Mouse (Mus musculus): ENCODE data around the gene Ripply2. TPM values are rescaled to one million over a fixed set of nuclear protein-coding genes. Genes with fewer than 3 reads are reported as not detected.

Gene Ripply2
- polyA plus RNA-seq, 1 experiment: not detected

GRCm38 (mm10) chr9:86986703-86987296 lies 28.5 kb upstream of the Ripply2 start:
- no peaks in the 10 kb centered on the region for H3K4me1 ChIP-seq (ENCODE audit: control insufficient read depth, insufficient read depth, low read length)
- no peak overlapping the region for H3K4me3 ChIP-seq (ENCODE audit: insufficient read depth, low read length)
- no peak overlapping the region for H3K27ac ChIP-seq (ENCODE audit: insufficient read depth, low read length)
- TF ChIP-seq POLR2A (IDR thresholded peaks at IDR 0.05; ENCODE audit: low read depth, low read length) (no peak), CTCF (IDR thresholded peaks at IDR 0.05; ENCODE audit: borderline replicate concordance, insufficient read depth, low read length) (no peak)

- Histone ChIP-seq H3K4me3 (ENCODE audit: insufficient read depth, low read length) (no peak overlapping the region), H3K4me1 (ENCODE audit: control insufficient read depth, insufficient read depth, low read length) (no peaks in the 10 kb centered on the region), H3K27ac (ENCODE audit: insufficient read depth, low read length) (no peak overlapping the region)
- TF ChIP-seq POLR2A (IDR thresholded peaks at IDR 0.05; ENCODE audit: low read depth, low read length) (no peak), CTCF (IDR thresholded peaks at IDR 0.05; ENCODE audit: borderline replicate concordance, insufficient read depth, low read length) (no peak)
Measured at GRCm38 (mm10) chr9:86989822-86990221, 25.5 kb upstream of the Ripply2 start.

GRCm38 (mm10) chr9:86991758-86992157 lies 23.6 kb upstream of the Ripply2 start:
- no peak overlapping the region for H3K27ac ChIP-seq (ENCODE audit: insufficient read depth, low read length)
- H3K4me1 ChIP-seq (ENCODE audit: control insufficient read depth, insufficient read depth, low read length): no peaks in the 10 kb centered on the region
- TF ChIP-seq POLR2A (IDR thresholded peaks at IDR 0.05; ENCODE audit: low read depth, low read length): no peak
- no peak for TF ChIP-seq CTCF (IDR thresholded peaks at IDR 0.05; ENCODE audit: borderline replicate concordance, insufficient read depth, low read length)
- H3K4me3 ChIP-seq (ENCODE audit: insufficient read depth, low read length): no peak overlapping the region

DNA sequence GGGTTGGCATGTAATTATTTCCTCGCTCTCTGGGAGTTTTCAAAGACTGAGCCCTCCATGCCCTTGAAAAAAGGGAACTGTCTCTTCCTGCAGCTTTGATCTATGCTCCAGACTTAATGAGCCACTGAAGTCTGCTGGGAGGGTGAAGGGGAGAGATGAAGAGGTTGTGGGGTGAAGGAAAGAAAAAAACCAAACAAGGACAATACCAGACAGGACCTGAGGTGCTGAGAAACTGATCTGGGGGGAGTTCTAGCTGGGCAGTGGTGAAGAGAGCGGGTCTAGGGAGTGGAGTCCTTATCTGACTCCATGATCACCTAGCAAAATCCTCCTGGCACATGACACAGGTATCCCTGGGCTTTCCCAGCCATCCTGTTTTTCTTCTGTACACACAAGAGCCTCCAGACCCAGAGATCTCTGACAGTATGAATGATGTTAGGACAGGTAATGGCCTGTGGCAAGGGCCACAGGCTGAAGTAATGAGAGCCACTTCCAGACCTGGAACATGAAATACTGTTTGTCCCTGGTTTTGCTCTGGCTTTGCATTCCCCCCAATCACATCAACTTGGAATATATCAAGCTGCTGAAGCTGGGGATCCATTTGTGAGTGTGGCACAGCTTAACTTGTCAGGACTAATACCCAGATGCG lies 18.2 kb upstream of the Ripply2 start:
- Histone ChIP-seq H3K4me3 (ENCODE audit: insufficient read depth, low read length) (no peak overlapping the region), H3K27ac (ENCODE audit: insufficient read depth, low read length) (no peak overlapping the region), H3K4me1 (ENCODE audit: control insufficient read depth, insufficient read depth, low read length) (no peaks in the 10 kb centered on the region)
- TF ChIP-seq POLR2A (IDR thresholded peaks at IDR 0.05; ENCODE audit: low read depth, low read length) (no peak), CTCF (IDR thresholded peaks at IDR 0.05; ENCODE audit: borderline replicate concordance, insufficient read depth, low read length) (no peak)

DNA sequence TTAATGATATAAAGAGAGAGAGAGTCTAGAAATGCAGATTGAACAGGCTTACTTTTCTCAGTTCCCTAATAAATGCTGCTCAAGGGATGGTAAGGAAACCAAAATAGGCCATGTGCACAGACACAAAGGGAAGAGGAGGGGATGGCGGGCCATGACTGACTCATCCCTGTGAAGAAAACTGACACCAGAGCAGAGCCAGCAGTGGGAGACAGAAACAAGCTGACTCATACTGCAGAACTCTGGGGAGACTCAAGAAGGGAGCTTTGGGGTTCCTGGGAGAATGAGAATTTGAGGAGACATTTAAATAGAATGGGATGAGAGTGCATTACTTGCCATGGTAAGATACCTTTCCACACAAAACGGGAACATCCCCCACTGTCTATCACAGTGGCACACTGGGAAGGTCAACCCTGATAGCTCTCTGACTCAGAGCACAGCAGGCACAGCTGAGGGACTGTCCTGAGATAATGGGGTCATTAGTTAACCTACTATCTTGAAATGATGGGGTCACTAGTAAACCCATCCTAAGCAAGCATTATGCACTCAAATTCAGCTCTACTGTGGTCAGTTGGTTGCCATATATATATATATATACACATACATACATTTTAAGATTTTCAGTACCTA lies 15.3 kb upstream of the Ripply2 start:
- Histone ChIP-seq H3K4me3 (ENCODE audit: insufficient read depth, low read length) (no peak overlapping the region), H3K27ac (ENCODE audit: insufficient read depth, low read length) (peak overlapping the region; percentile 34; the same call in 1 of the 2 replicates), H3K4me1 (ENCODE audit: control insufficient read depth, insufficient read depth, low read length) (no peaks in the 10 kb centered on the region)
- TF ChIP-seq POLR2A (IDR thresholded peaks at IDR 0.05; ENCODE audit: low read depth, low read length) (no peak), CTCF (IDR thresholded peaks at IDR 0.05; ENCODE audit: borderline replicate concordance, insufficient read depth, low read length) (no peak)

- no peak for TF ChIP-seq POLR2A (IDR thresholded peaks at IDR 0.05; ENCODE audit: low read depth, low read length)
- no peak for TF ChIP-seq CTCF (IDR thresholded peaks at IDR 0.05; ENCODE audit: borderline replicate concordance, insufficient read depth, low read length)
- no peak overlapping the region for H3K27ac ChIP-seq (ENCODE audit: insufficient read depth, low read length)
- no peak overlapping the region for H3K4me3 ChIP-seq (ENCODE audit: insufficient read depth, low read length)
- no peaks in the 10 kb centered on the region; the same call in 1 of the 2 replicates for H3K4me1 ChIP-seq (ENCODE audit: control insufficient read depth, insufficient read depth, low read length)
Measured at GRCm38 (mm10) chr9:87004701-87005434, 10.5 kb upstream of the Ripply2 start.

DNA sequence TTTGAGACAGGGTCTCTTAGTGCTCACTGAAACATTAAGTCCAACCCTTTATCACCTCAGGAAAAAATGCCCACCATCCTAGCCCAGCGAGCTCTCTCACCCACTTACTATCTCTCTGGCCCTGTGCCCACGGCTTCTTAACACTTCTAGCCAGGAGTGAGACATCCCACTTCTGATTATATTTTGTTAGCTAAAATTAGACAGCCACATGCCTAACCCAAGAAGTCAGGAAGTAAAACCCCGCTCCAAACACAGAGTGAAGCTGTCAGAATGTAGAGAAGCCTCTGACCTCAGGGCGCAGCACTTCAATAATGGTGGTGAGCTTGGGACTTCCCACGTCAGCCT lies 9.9 kb upstream of the Ripply2 start:
- TF ChIP-seq CTCF (IDR thresholded peaks at IDR 0.05; ENCODE audit: borderline replicate concordance, insufficient read depth, low read length): no peak
- TF ChIP-seq POLR2A (IDR thresholded peaks at IDR 0.05; ENCODE audit: low read depth, low read length): no peak
- no peak overlapping the region for H3K27ac ChIP-seq (ENCODE audit: insufficient read depth, low read length)
- no peak overlapping the region for H3K4me3 ChIP-seq (ENCODE audit: insufficient read depth, low read length)
- H3K4me1 ChIP-seq (ENCODE audit: control insufficient read depth, insufficient read depth, low read length): no peaks in the 10 kb centered on the region; the same call in 1 of the 2 replicates

DNA sequence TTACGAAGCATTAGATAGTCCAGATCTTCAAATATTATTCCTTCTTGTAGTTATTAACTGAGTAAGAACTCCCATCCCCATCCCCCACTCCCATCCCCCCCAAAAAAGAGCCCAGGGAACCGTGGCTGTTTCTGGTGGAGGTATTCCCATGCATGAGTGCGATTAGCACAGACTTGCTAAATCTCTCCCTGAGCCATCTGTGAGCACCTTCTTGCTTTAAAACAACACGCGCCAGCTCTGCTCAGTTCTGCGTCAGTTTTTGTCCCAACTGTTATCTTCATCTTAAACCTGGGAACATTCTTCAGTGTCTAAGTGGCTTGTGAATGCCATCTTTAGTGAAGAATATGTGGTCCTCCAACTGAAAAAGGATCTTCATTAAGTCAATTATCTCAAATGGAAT lies 6.8 kb upstream of the Ripply2 start:
- no peaks in the 10 kb centered on the region; the same call in 1 of the 2 replicates for H3K4me1 ChIP-seq (ENCODE audit: control insufficient read depth, insufficient read depth, low read length)
- no peak overlapping the region for H3K4me3 ChIP-seq (ENCODE audit: insufficient read depth, low read length)
- TF ChIP-seq CTCF (IDR thresholded peaks at IDR 0.05; ENCODE audit: borderline replicate concordance, insufficient read depth, low read length) (no peak), POLR2A (IDR thresholded peaks at IDR 0.05; ENCODE audit: low read depth, low read length) (no peak)

DNA sequence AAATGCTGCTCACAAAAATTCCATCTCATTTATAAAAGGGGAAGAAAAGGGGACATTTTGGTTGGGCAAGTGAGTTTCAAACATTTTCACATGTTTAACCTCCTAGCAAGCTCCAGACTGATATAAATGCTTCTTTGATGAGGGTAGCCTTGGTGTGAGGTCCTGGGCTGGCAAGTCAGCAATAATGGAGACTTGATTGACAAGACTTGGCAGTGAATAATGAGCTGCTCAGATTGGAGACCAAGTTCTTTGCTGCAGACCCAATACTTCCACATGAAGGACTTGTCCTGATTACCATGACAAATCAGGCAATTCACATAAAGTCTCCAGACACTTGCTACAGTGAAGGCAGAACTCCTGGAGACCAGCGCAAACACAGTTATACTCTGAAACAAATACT lies 6.4 kb upstream of the Ripply2 start:
- H3K27ac ChIP-seq (ENCODE audit: insufficient read depth, low read length): no peak overlapping the region
- no peak overlapping the region for H3K4me3 ChIP-seq (ENCODE audit: insufficient read depth, low read length)
- no peaks in the 10 kb centered on the region; the same call in 1 of the 2 replicates for H3K4me1 ChIP-seq (ENCODE audit: control insufficient read depth, insufficient read depth, low read length)
- TF ChIP-seq CTCF (IDR thresholded peaks at IDR 0.05; ENCODE audit: borderline replicate concordance, insufficient read depth, low read length) (no peak), POLR2A (IDR thresholded peaks at IDR 0.05; ENCODE audit: low read depth, low read length) (no peak)

More for the DNA sequence above, 6.8 kb upstream of the Ripply2 start:
- H3K27ac ChIP-seq (ENCODE audit: insufficient read depth, low read length): no peak overlapping the region
